In the genomic region with DNA sequence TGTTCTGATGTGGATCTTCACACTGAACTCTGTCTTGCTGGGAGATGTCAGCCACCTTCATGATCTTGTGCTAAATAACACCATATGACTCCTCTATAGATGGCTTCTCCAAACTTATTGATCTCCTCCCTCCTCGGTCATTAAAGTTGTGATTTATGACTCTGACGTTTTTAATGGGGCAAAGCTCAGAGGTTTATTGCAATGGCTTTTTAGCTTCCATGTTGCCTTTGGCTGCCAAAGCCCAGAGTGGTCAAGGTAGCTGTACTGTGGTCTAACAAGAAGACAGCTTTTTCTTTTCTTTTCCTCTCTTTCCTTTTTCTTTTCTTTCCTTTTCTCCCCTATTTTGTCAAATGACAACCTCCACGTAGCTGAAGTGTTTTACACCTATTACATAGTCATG, we compare ENCODE assay signal across 17 mouse cellular contexts. TPM values are rescaled to one million over a fixed set of nuclear protein-coding genes. Genes with fewer than 3 reads are reported as not detected.
DNase-seq lines count a peak whose midpoint lies in the region; ATAC-seq lines count a peak whose summit lies in the region.
"Had no signal": no experiment of that assay in that cellular context is flagged by ENCODE, and none has a peak within 500 bp of the region (broad histone marks: within the 10 kb centered on the region; RNA-seq: fewer than 3 reads in every experiment).

No protein-coding gene starts in this region.

- no peak for DNase-seq in kidney, postnatal 36 days
- peak; percentile 80 for DNase-seq in embryo, embryonic 10.5 days (ENCODE audit: low spot score)
- DNase-seq in spleen, adult 12 weeks (ENCODE audit: low spot score), result no peak
- no peak for DNase-seq in right cerebral cortex, postnatal 4 days
- DNase-seq: adrenal gland, adult 8-10 months; cerebellum, adult 2 months; heart, adult 18-20 months; liver, postnatal 0 days had no signal

- WGBS in kidney, embryonic 15.5 days, result 10% methylated on average over 3 of the region's 3 CpGs
- 13% methylated on average over 3 of the region's 3 CpGs for WGBS in forebrain, embryonic 13.5 days
- WGBS in limb, embryonic 13.5 days, result 7% methylated on average over 3 of the region's 3 CpGs

- no peaks in the 10 kb centered on the region for H3K27me3 ChIP-seq in kidney, embryonic 15.5 days
- H3K27me3 ChIP-seq in forebrain, embryonic 13.5 days, result peaks cover 17% of the 10 kb centered on the region
- H3K27me3 ChIP-seq in limb, embryonic 13.5 days, result peaks cover 10% of the 10 kb centered on the region; the same call in 1 of the 2 replicates
- H3K27me3 ChIP-seq: heart, embryonic 15.5 days had no signal

- H3K4me1 ChIP-seq in kidney, embryonic 15.5 days, result peaks cover 48% of the 10 kb centered on the region
- H3K4me1 ChIP-seq in forebrain, embryonic 13.5 days, result peaks cover 61% of the 10 kb centered on the region
- H3K4me1 ChIP-seq in limb, embryonic 13.5 days, result peaks cover 50% of the 10 kb centered on the region

- no peak overlapping the region for H3K9ac ChIP-seq in kidney, embryonic 15.5 days
- H3K9ac ChIP-seq in forebrain, embryonic 13.5 days, result no peak overlapping the region
- H3K9ac ChIP-seq in limb, embryonic 13.5 days, result no peak overlapping the region
- H3K9ac ChIP-seq: heart, embryonic 15.5 days; liver, postnatal 0 days had no signal

- H3K4me3 ChIP-seq in kidney, embryonic 15.5 days (replicated peaks), result no peak overlapping the region
- H3K4me3 ChIP-seq in forebrain, embryonic 13.5 days, result no peak overlapping the region
- H3K4me3 ChIP-seq in limb, embryonic 13.5 days, result no peak overlapping the region
- H3K4me3 ChIP-seq: embryonic facial prominence, embryonic 10.5 days; erythroblast, embryonic 14.5 days; heart, embryonic 15.5 days had no signal

- 0 out of 2 replicates have a peak, but pooled peaks have one; percentile 57 for ATAC-seq in kidney, embryonic 15.5 days (replicated peaks; ENCODE audit: low FRiP score)
- no peak for ATAC-seq in forebrain, embryonic 13.5 days
- no peak for ATAC-seq in limb, embryonic 13.5 days (ENCODE audit: low FRiP score, low read depth)
- ATAC-seq: CD4-positive, CD25-positive, alpha-beta regulatory T cell, adult 4 months; hindbrain, embryonic 16.5 days; liver, postnatal 0 days had no signal

- H3K27ac ChIP-seq in kidney, embryonic 15.5 days, result no peak overlapping the region
- no peak overlapping the region for H3K27ac ChIP-seq in forebrain, embryonic 13.5 days
- H3K27ac ChIP-seq in limb, embryonic 13.5 days, result no peak overlapping the region
- H3K27ac ChIP-seq: heart, embryonic 15.5 days; macrophage had no signal

- no peaks in the 10 kb centered on the region for H3K9me3 ChIP-seq in kidney, embryonic 15.5 days (replicated peaks)
- no peaks in the 10 kb centered on the region for H3K9me3 ChIP-seq in forebrain, embryonic 13.5 days (replicated peaks)
- H3K9me3 ChIP-seq in limb, embryonic 13.5 days, result no peaks in the 10 kb centered on the region
- H3K9me3 ChIP-seq: embryonic facial prominence, embryonic 10.5 days; heart, embryonic 15.5 days had no signal

- H3K4me2 ChIP-seq in kidney, embryonic 15.5 days, result no peak overlapping the region
- peak overlapping the region; percentile 47 for H3K4me2 ChIP-seq in forebrain, embryonic 13.5 days
- H3K4me2 ChIP-seq in limb, embryonic 13.5 days (replicated peaks), result 0 out of 2 replicates have a peak overlapping the region, but pooled peaks have one; percentile 2
- H3K4me2 ChIP-seq: heart, embryonic 15.5 days had no signal

- H3K36me3 ChIP-seq in kidney, embryonic 15.5 days, result no peaks in the 10 kb centered on the region
- no peaks in the 10 kb centered on the region for H3K36me3 ChIP-seq in forebrain, embryonic 13.5 days (ENCODE audit: poor library complexity, severe bottlenecking)
- H3K36me3 ChIP-seq in limb, embryonic 13.5 days, result no peaks in the 10 kb centered on the region
- H3K36me3 ChIP-seq: embryonic facial prominence, embryonic 10.5 days; heart, embryonic 15.5 days had no signal

RNA-seq across cellular contexts. Expression of a gene that starts 52.1 kb away (rescaled TPM):
- 94.2 and 102 TPM in 2 replicates for polyA plus RNA-seq in kidney, embryonic 15.5 days (2015; fragmentation: Nextera tagmentation; extraction: Ambion mirVana)
- 47.8 and 51.6 TPM in 2 replicates for polyA plus RNA-seq in forebrain, embryonic 13.5 days (2015; fragmentation: Nextera tagmentation; extraction: Ambion mirVana)
- 264 and 265 TPM in 2 replicates for polyA plus RNA-seq in limb, embryonic 13.5 days (2015; fragmentation: Nextera tagmentation; extraction: Ambion mirVana)
- polyA plus RNA-seq: CD4-positive, CD25-positive, alpha-beta regulatory T cell, adult 4 months; erythroblast, embryonic 14.5 days had no signal
